ENCODE assay signal across 12 mouse cellular contexts in genomic region chr14:25665314-25665970, GRCm38 (mm10). TPM values are rescaled to one million over a fixed set of nuclear protein-coding genes. Genes with fewer than 3 reads are reported as not detected.
DNase-seq lines count a peak whose midpoint lies in the region; ATAC-seq and TF ChIP-seq lines count a peak whose summit lies in the region.
"Had no signal": no experiment of that assay in that cellular context is flagged by ENCODE, and none has a peak within 500 bp of the region (broad histone marks: within the 10 kb centered on the region; RNA-seq: fewer than 3 reads in every experiment).

No protein-coding gene starts in this region.

- intact Hi-C loops in heart, postnatal 10 days (cut with DNase I): loop anchor here (2.0 kb wide), 1 partner anchor 29 kb away; the partner anchor contains the start of gene Ppif

- H3K9me3 ChIP-seq in heart, embryonic 14.5 days (ENCODE audit: control insufficient read depth, low read length): no peaks in the 10 kb centered on the region
- H3K9me3 ChIP-seq in midbrain, embryonic 12.5 days: no peaks in the 10 kb centered on the region
- H3K9me3 ChIP-seq in lung, postnatal 0 days (ENCODE audit: low read length): no peaks in the 10 kb centered on the region
- H3K9me3 ChIP-seq: liver, embryonic 12.5 days had no signal

- H3K4me3 ChIP-seq in heart, embryonic 14.5 days (ENCODE audit: control insufficient read depth in 1 of 2, insufficient read depth in 1 of 2, low read depth in 1 of 2, low read length in 2 of 2): no peak overlapping the region
- no peak overlapping the region for H3K4me3 ChIP-seq in midbrain, embryonic 12.5 days
- H3K4me3 ChIP-seq in lung, postnatal 0 days (ENCODE audit: low read depth, low read length): no peak overlapping the region
- no peak overlapping the region for H3K4me3 ChIP-seq in thymus, adult 2 months (ENCODE audit: control insufficient read depth, insufficient read depth, low read length)
- H3K4me3 ChIP-seq: liver, embryonic 12.5 days had no signal

- H3K27me3 ChIP-seq in heart, embryonic 14.5 days (ENCODE audit: control insufficient read depth, insufficient read depth, low read length): no peaks in the 10 kb centered on the region
- H3K27me3 ChIP-seq in midbrain, embryonic 12.5 days: no peaks in the 10 kb centered on the region
- H3K27me3 ChIP-seq in lung, postnatal 0 days (replicated peaks; ENCODE audit: insufficient read depth, low read length): no peaks in the 10 kb centered on the region
- no peaks in the 10 kb centered on the region for H3K27me3 ChIP-seq in thymus, adult 2 months (ENCODE audit: control insufficient read depth, insufficient read depth, low read length)
- H3K27me3 ChIP-seq: liver, embryonic 12.5 days had no signal

- H3K27ac ChIP-seq in heart, embryonic 14.5 days (replicated peaks in 1 of 2; ENCODE audit: control insufficient read depth in 1 of 2, insufficient read depth in 1 of 2, low read depth in 2 of 2, low read length in 2 of 2): peak overlapping the region; percentile 54 to 79
- peak overlapping the region; percentile 56; the same call in 1 of the 2 replicates for H3K27ac ChIP-seq in midbrain, embryonic 12.5 days (replicated peaks)
- H3K27ac ChIP-seq in lung, postnatal 0 days (ENCODE audit: low read length): no peak overlapping the region
- H3K27ac ChIP-seq in thymus, adult 2 months (ENCODE audit: control insufficient read depth, insufficient read depth, low read length): no peak overlapping the region
- H3K27ac ChIP-seq: liver, embryonic 12.5 days had no signal

- DNase-seq in heart, adult 8-10 months (ENCODE audit: low spot score): no peak
- peak; percentile 89 for DNase-seq in ZHBTc4 (ENCODE audit: low read depth, low spot score)
- DNase-seq in heart, postnatal 10 days: peak; percentile 31 to 47
- DNase-seq in urinary bladder, postnatal 36 days (ENCODE audit: low spot score in 2 of 2): no peak
- no peak for DNase-seq in lung, postnatal 0 days (ENCODE audit: low spot score)
- DNase-seq in thymus, adult 2 months: no peak
- DNase-seq: cerebellum, adult 8-10 months; kidney, postnatal 4 days had no signal

- peaks cover 16 to 39% of the 10 kb centered on the region in 2 experiments for H3K4me1 ChIP-seq in heart, embryonic 14.5 days (ENCODE audit: control insufficient read depth in 2 of 2, insufficient read depth in 2 of 2, low read length in 2 of 2)
- no peaks in the 10 kb centered on the region for H3K4me1 ChIP-seq in midbrain, embryonic 12.5 days
- H3K4me1 ChIP-seq in lung, postnatal 0 days (ENCODE audit: insufficient read depth, low read depth, low read length): no peaks in the 10 kb centered on the region
- no peaks in the 10 kb centered on the region for H3K4me1 ChIP-seq in thymus, adult 2 months (replicated peaks; ENCODE audit: control insufficient read depth, insufficient read depth, low read length)

- ATAC-seq in heart, embryonic 14.5 days (ENCODE audit: insufficient number of reproducible peaks, insufficient read depth, low FRiP score, low read depth): no peak
- peak; percentile 20; the same call in 1 of the 2 replicates for ATAC-seq in midbrain, embryonic 12.5 days (ENCODE audit: low FRiP score, low read depth)
- ATAC-seq in lung, postnatal 0 days: no peak
- ATAC-seq: liver, embryonic 12.5 days had no signal

- no peak for TF ChIP-seq CTCF in lung, postnatal 0 days (IDR thresholded peaks at IDR 0.05)
- TF ChIP-seq CTCF in thymus, adult 2 months (IDR thresholded peaks at IDR 0.05; ENCODE audit: borderline replicate concordance, control insufficient read depth, extremely low read depth, insufficient read depth, low read length, poor library complexity): no peak

- 0 out of 2 replicates have a peak overlapping the region, but pooled peaks have one; percentile 2 for H3K4me2 ChIP-seq in heart, embryonic 14.5 days (ENCODE audit: low read length)
- H3K4me2 ChIP-seq in midbrain, embryonic 12.5 days (replicated peaks): no peak overlapping the region
- no peak overlapping the region for H3K4me2 ChIP-seq in lung, postnatal 0 days (replicated peaks; ENCODE audit: low read depth, low read length)
- H3K4me2 ChIP-seq: liver, embryonic 12.5 days had no signal

- no peak for TF ChIP-seq POLR2A in thymus, adult 2 months (IDR thresholded peaks at IDR 0.05; ENCODE audit: control insufficient read depth, extremely low read depth, insufficient read depth, low read length, poor library complexity)

- peaks cover 57% of the 10 kb centered on the region for H3K36me3 ChIP-seq in heart, embryonic 14.5 days (ENCODE audit: control insufficient read depth, insufficient read depth, low read length)
- H3K36me3 ChIP-seq in midbrain, embryonic 12.5 days: peaks cover 66% of the 10 kb centered on the region
- peaks cover 22% of the 10 kb centered on the region for H3K36me3 ChIP-seq in lung, postnatal 0 days (ENCODE audit: insufficient read depth, low read length)
- peaks cover 17% of the 10 kb centered on the region; the same call in 1 of the 2 replicates for H3K36me3 ChIP-seq in thymus, adult 2 months (ENCODE audit: control insufficient read depth, insufficient read depth, low read length)
- H3K36me3 ChIP-seq: G1E had no signal

- 62% methylated on average over 19 of the region's 19 CpGs for WGBS in heart, embryonic 14.5 days
- whole genome bisulfite sequencing in midbrain, embryonic 12.5 days: 72% methylated on average over 19 of the region's 19 CpGs
- WGBS in lung, postnatal 0 days: 70% methylated on average over 19 of the region's 19 CpGs
- 93% methylated on average over 19 of the region's 19 CpGs for WGBS in thymus, adult 2 months

- no peak for TF ChIP-seq EP300 in lung, postnatal 0 days (IDR thresholded peaks at IDR 0.05)

- peak overlapping the region; percentile 14; the same call in 1 of the 2 replicates for H3K9ac ChIP-seq in heart, embryonic 14.5 days (ENCODE audit: low read length)
- H3K9ac ChIP-seq in midbrain, embryonic 12.5 days (replicated peaks): no peak overlapping the region
- no peak overlapping the region for H3K9ac ChIP-seq in lung, postnatal 0 days (replicated peaks; ENCODE audit: low read depth)
- H3K9ac ChIP-seq: liver, embryonic 12.5 days had no signal

RNA-seq across cellular contexts. Expression of gene Ppif, which starts 28.5 kb away (rescaled TPM):
- 99.2 and 105 TPM in 2 replicates for polyA plus RNA-seq in heart, embryonic 14.5 days (2014; fragmentation: Nextera tagmentation; extraction: Ambion mirVana)
- 100 to 1,000 TPM; 300 to 329 (median 307) TPM for total RNA-seq in heart, adult 8-10 months (2022)
- 100 to 1,000 TPM; 248 to 271 TPM for total RNA-seq in heart, postnatal 10 days (2021)
- polyA plus RNA-seq in midbrain, embryonic 12.5 days (2016; fragmentation: Nextera tagmentation; extraction: Ambion mirVana): 28.7 and 29.7 TPM in 2 replicates
- 11.2 and 13.8 TPM in 2 replicates for polyA plus RNA-seq in lung, postnatal 0 days (2015; fragmentation: Nextera tagmentation; extraction: Ambion mirVana)
- polyA plus RNA-seq in thymus, adult 2 months (2012; rRNA removed): 105 and 108 TPM in 2 replicates

Comparison
In these comparisons a context has a peak if more than half of its experiments do, and no peak if none do; other contexts are left out.
1. DNase-seq: peak in ZHBTc4 (single experiment) and heart, postnatal 10 days (2 of 2); none in heart, adult 8-10 months (single experiment), urinary bladder, postnatal 36 days (0 of 2), lung, postnatal 0 days (single experiment) and thymus, adult 2 months (single experiment).
2. H3K27ac ChIP-seq: peak in heart, embryonic 14.5 days (2 of 2) and midbrain, embryonic 12.5 days (single experiment); none in lung, postnatal 0 days (single experiment) and thymus, adult 2 months (single experiment).